Mouse (Mus musculus) testis, adult 2 months (tissue): ENCODE measurements around the gene Ssbp3.

Source experiments
- CTCF ChIP-seq: fragments of 200-500 bp; IDR thresholded peaks from 2 replicates; pipeline ENCODE4 v1.5.1; 2012; ENCODE audit warnings: low read depth, mild to moderate bottlenecking, inconsistent platforms, low read length, moderate library complexity; ENCODE audit not compliant: control insufficient read depth, insufficient read depth, insufficient replicate concordance
- POLR2A ChIP-seq: fragments of 200-500 bp; IDR thresholded peaks from 2 replicates; pipeline ENCODE4 v1.6.1; 2012; ENCODE audit warnings: low read depth, mild to moderate bottlenecking, inconsistent platforms, low read length, moderate library complexity; ENCODE audit not compliant: control insufficient read depth

DNA sequence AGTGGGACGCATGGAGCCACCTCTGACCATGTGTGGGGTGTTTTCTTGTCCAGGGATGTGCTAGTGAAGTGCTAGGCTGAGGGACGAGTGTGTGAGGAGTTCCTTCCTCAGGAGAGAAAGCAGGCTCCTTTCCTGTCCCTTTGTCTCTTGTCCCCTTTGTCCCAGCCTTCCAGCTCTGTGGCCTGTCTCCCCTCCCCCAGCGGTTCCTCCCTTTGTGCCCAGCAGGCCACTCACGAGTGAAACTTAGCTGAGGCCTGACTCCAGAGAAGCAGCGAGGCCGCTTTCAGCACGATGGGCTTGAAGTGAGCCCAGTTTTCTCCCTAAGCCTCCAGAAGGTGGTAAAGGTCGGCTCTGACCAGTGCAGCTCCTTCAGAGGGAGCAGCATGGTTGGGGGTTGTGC is 26.2 kb downstream of the Ssbp3 start:
- TF ChIP-seq CTCF (no peak), POLR2A (no peak)
